Mouse (Mus musculus) stomach, embryonic 16.5 days (tissue): ENCODE data around the gene Aasdh. TPM values are rescaled to one million over a fixed set of nuclear protein-coding genes. Genes with fewer than 3 reads are reported as not detected.

Source experiments
- ATAC-seq: fragments of 200-750 bp; cut with Nextera tagmentation; 2 replicates; pipeline ENCODE4 v1.8.0; 2017; ENCODE audit warnings: moderate number of reproducible peaks, moderate TSS enrichment; ENCODE audit not compliant: insufficient read depth, low FRiP score
- H3K27ac ChIP-seq: fragments of 300-500 bp; sonication (generic); 2 replicates; pipeline ENCODE4 v1.5.1; 2014; ENCODE audit warnings: low read length
- H3K27me3 ChIP-seq: fragments of 300-500 bp; sonication (generic); 2 replicates; pipeline ENCODE4 v1.6.1; 2014; ENCODE audit warnings: low read length, control low read depth, mixed read lengths; ENCODE audit not compliant: control insufficient read depth, insufficient read depth
- H3K36me3 ChIP-seq: fragments of 300-500 bp; sonication (generic); 2 replicates; pipeline ENCODE4 v1.6.1; 2014; ENCODE audit warnings: low read length; ENCODE audit not compliant: control insufficient read depth, insufficient read depth
- H3K4me1 ChIP-seq: fragments of 300-500 bp; sonication (generic); 2 replicates; pipeline ENCODE4 v1.6.1; 2014; ENCODE audit warnings: low read length, control low read depth, mixed read lengths; ENCODE audit not compliant: control insufficient read depth, insufficient read depth
- H3K4me2 ChIP-seq: fragments of 300-500 bp; sonication (generic); 2 replicates; pipeline ENCODE4 v1.6.1; 2014; ENCODE audit warnings: low read depth, low read length, mixed read lengths
- H3K4me3 ChIP-seq: fragments of 300-500 bp; sonication (generic); replicated peaks from 2 replicates; pipeline ENCODE4 v1.5.1; 2014; ENCODE audit warnings: mild to moderate bottlenecking, low read length
- H3K9ac ChIP-seq: fragments of 300-500 bp; sonication (generic); 2 replicates; pipeline ENCODE4 v1.6.1; 2014; ENCODE audit warnings: low read length
- H3K9me3 ChIP-seq: fragments of 300-500 bp; sonication (generic); replicated peaks from 2 replicates; pipeline ENCODE4 v1.6.1; 2016; ENCODE audit warnings: low read length, control low read depth; ENCODE audit not compliant: control insufficient read depth
- WGBS: fragments of 180-500 bp; shearing (Covaris S2); extraction: QIAGEN DNeasy Blood & Tissue Kit; methylation state at CpG from one replicate; pipeline ENCODE4 v1.1.7; 2014; 5-methylcytosine and 5-hydroxymethylcytosine counted together
- polyA plus RNA-seq: library from polyadenylated mRNA; unstranded; fragments of >200 nt; fragmentation: Nextera tagmentation; extraction: Ambion mirVana; gene quantifications from 2 replicates; pipeline ENCODE4 v1.2.1, GENCODE M21; 2015

Aasdh gene
- polyA plus RNA-seq, 1 experiment from 2014 or later = 15.5 TPM

DNA sequence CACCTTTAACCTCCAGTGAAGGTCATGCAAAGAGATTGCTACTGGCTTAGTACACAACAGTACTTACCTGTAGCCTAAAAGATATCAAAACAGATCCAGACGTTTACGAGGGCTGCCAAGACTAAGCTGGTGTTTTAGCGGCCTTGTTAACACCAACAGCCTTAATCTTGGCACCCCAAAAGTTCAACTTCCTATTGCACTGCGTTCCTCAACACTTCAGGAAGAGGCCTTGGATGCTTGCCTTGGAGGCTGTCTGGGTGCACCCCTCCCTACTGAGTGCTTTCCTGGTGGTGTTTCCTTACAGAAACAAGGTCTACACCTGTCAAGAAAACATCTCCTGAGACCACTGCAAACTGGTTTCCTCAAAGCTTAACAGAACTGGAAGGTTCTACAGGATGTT is 41.8 kb upstream of the Aasdh start:
- WGBS = 77% methylated on average over 4 of the region's 4 CpGs
- Histone ChIP-seq H3K4me1 (peaks cover 16% of the 10 kb centered on the region), H3K27me3 (no peaks in the 10 kb centered on the region), H3K9ac (no peak overlapping the region), H3K36me3 (no peaks in the 10 kb centered on the region), H3K27ac (no peak overlapping the region), H3K9me3 (no peaks in the 10 kb centered on the region), H3K4me2 (no peak overlapping the region), H3K4me3 (no peak overlapping the region)
- no peak for ATAC-seq

DNA sequence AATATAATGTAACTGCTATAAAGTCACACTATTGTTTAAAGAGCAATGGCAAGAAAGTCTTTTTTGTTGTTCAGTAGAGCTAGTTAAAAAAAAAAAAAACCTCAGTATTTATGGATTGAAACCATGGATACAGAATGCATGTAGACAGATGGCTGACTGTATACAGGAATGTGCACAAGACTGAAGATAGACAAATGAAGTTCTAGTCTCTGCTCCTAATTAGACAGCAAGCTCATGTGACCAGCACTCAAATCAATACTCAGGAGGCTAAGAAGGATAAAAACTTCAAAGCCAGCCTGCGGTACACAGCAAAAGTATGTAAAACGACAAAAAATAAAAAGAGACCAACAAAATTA is 40.3 kb upstream of the Aasdh start:
- Histone ChIP-seq H3K4me2 (no peak overlapping the region), H3K9ac (no peak overlapping the region), H3K36me3 (no peaks in the 10 kb centered on the region), H3K27me3 (no peaks in the 10 kb centered on the region), H3K4me1 (peaks cover 16% of the 10 kb centered on the region), H3K27ac (no peak overlapping the region), H3K4me3 (no peak overlapping the region), H3K9me3 (no peaks in the 10 kb centered on the region)
- 81% methylated on average over 2 of the region's 2 CpGs for WGBS
- no peak for ATAC-seq

DNA sequence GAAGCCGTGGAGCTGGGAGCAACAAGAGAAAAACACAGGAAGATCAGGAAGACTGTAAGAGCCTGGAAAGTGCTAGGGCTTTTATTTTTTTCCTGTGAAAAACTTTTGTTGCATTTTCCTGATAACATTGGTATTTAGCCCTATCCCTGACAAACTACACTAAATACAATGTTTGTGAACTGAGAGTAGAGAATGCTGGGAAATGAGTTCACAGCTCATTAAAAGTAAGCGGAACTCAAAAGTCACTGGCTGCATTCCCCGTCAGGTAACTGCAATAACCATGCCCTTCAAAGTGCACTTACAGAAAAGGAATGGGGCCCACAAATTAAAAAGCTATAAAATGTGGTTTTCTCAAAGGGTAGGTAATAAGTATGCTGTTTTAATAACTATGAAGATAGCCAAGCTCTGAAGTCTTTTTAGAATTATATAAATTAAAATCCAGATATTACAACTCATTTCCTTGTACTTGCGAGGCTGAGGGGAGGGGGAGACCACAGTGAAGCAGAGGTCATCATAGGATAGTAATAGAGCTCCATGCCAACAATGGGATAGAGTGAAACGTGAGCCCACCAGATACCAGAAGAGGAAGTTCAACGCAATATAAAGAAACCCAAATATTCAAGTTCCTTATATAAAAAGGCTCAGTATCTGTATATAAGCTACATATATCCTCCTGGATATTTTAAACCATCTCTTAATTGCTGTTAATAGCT is 39.8 kb upstream of the Aasdh start:
- Histone ChIP-seq H3K9ac (no peak overlapping the region), H3K4me3 (no peak overlapping the region), H3K36me3 (peaks cover 3% of the 10 kb centered on the region; the same call in 1 of the 2 replicates), H3K4me1 (peaks cover 16% of the 10 kb centered on the region), H3K27me3 (no peaks in the 10 kb centered on the region), H3K27ac (no peak overlapping the region), H3K9me3 (no peaks in the 10 kb centered on the region), H3K4me2 (no peak overlapping the region)
- 64% methylated on average over 6 of the region's 6 CpGs for WGBS
- ATAC-seq = no peak

DNA sequence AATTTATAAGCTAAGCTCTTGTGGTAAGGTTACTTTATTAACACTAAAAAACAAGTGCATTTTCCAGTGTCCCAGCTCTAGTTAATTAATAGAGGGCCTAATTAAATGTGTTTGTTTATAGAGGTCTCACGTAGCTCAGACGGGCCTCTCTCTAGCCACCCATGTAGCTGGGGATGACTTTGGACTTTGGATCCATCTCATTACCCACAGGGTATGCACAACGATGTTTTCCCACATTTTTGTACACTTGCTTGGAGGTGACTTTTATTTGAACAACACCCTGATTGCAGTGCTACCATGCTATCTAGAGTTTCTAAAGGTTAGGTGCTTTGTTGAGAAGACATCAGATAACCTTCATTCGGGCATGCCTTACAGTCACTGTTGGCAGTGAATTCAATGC is 37.2 kb upstream of the Aasdh start:
- Histone ChIP-seq H3K27me3 (no peaks in the 10 kb centered on the region), H3K4me1 (peaks cover 4% of the 10 kb centered on the region; the same call in 1 of the 2 replicates), H3K4me2 (no peak overlapping the region), H3K4me3 (no peak overlapping the region), H3K36me3 (peaks cover 3% of the 10 kb centered on the region; the same call in 1 of the 2 replicates), H3K9ac (no peak overlapping the region), H3K27ac (no peak overlapping the region), H3K9me3 (no peaks in the 10 kb centered on the region)
- ATAC-seq = peak; percentile 66; the same call in 1 of the 2 replicates
- WGBS = 72% methylated on average over 4 of the region's 4 CpGs

DNA sequence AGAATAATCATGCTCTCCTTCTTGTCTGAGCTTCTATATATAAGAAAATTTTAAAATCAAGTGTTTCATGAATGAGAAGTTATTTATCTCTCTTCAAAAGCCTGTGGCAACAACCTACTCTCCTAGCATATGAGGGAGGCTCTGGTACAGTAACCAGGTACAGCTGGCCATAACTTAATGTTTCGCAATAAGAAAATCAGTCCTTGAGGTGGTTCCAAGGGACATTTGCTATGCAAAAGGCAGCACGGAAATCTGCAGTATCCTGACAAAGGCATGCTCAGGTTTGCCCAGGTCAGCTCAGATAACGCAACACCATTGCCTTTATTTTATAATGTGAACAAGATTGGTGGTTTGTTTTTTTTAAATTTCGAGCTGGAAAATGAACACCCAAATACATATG is 36.7 kb upstream of the Aasdh start:
- no peak for ATAC-seq
- peaks cover 3% of the 10 kb centered on the region; the same call in 1 of the 2 replicates for H3K36me3 ChIP-seq
- H3K4me1 ChIP-seq = peaks cover 4% of the 10 kb centered on the region; the same call in 1 of the 2 replicates
- no peaks in the 10 kb centered on the region for H3K9me3 ChIP-seq
- H3K9ac ChIP-seq = no peak overlapping the region
- H3K4me3 ChIP-seq = no peak overlapping the region
- no peak overlapping the region for H3K27ac ChIP-seq
- 68% methylated on average over 4 of the region's 4 CpGs for WGBS
- no peaks in the 10 kb centered on the region for H3K27me3 ChIP-seq
- no peak overlapping the region for H3K4me2 ChIP-seq

DNA sequence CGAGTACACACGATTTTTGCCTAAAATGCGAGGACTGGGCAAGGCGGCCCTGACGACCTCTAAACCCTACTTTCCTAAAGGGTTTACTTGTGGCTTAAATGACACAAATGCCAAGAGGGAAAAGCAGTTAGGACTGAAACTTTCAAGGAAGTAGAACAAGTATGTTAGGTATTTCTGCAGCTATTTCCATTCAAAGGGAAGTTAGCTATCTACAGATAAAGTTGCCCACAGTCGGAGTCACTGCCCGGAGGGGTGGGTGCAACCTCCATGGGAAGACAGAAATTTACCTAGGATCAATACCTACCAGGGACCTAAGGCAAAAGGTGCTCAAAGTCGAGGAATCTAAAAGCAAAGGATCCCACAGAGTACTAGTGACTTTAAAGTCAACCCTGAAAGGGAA is 34.4 kb upstream of the Aasdh start:
- H3K4me2 ChIP-seq = no peak overlapping the region
- ATAC-seq = no peak
- 85% methylated on average over 8 of the region's 8 CpGs for WGBS
- H3K36me3 ChIP-seq = peaks cover 3% of the 10 kb centered on the region; the same call in 1 of the 2 replicates
- H3K4me1 ChIP-seq = peaks cover 4% of the 10 kb centered on the region; the same call in 1 of the 2 replicates
- H3K27me3 ChIP-seq = no peaks in the 10 kb centered on the region
- H3K9ac ChIP-seq = no peak overlapping the region
- H3K4me3 ChIP-seq = no peak overlapping the region
- H3K27ac ChIP-seq = no peak overlapping the region
- no peaks in the 10 kb centered on the region for H3K9me3 ChIP-seq

DNA sequence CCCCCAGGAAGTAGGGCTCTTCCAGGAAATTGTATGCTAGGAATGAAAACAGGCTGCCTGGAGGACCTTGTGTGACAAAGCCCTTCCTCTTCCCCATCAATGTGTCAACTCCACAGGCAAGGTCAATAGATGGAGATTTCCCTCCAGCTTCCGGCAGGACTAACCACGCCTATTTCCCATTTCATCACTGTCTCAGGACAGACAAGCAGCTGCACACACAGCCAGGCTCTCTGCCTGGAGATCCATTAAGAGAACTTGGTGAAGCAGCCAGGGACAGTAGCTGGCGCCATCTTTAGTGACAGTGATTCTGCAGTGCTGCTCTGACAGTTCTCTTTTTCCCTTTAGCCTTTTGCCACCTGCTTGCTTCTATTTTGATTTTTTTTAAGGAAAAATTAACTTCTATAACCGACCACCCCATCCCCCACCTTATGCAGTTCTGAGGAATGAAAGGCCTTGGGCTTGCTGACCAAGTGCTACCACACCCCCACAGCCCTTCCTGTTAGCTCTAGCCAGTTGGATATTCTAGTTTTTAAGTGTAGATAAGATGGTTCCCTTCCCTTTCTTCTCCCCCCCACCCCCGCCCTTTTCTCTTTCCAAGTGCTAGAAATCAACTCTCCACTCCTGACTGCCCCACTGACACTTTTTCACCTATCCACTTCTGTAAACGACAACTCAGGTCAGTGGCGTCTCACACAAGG is 24.0 kb upstream of the Aasdh start:
- Histone ChIP-seq H3K27me3 (no peaks in the 10 kb centered on the region), H3K4me2 (no peak overlapping the region), H3K9ac (no peak overlapping the region), H3K27ac (peak overlapping the region; percentile 0; the same call in 1 of the 2 replicates), H3K4me3 (no peak overlapping the region), H3K9me3 (0 out of 2 replicates have a peak, but pooled peaks cover 8% of the 10 kb centered on the region), H3K36me3 (peaks cover 12% of the 10 kb centered on the region), H3K4me1 (no peaks in the 10 kb centered on the region)
- 58% methylated on average over 7 of the region's 7 CpGs for WGBS
- no peak for ATAC-seq

DNA sequence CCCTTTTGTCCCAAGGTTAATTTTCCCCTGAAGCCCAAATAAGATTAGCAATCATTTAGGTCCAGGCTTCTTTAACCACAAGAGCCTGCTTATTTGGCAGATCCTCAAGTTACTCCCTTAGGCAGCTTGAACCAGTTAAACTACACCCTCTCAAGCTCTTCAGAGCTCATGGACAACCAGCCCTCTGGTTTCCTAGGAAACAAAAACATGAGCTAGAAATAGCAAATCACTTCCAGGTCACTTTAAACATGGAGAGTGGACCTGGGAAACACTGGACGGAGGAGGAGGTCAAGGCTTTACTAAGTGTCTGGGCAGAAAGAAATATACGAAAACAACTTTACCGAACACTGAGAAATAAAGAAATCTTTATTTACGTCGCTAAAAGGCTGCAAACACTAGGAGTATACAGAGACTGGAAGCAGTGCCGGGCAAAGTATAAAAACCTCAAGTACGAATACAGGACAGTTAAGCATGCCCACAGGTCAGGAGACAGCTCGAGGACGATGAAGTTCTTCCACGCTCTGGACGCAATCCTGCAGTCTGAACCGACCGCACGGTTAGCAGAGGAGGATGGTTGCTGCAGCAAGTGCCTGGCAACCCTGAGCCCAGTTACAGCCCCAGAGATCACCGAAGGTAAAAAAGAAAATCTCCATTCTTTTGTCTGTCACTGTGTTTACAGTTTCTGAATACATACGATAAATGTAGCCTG is 23.0 kb upstream of the Aasdh start:
- no peaks in the 10 kb centered on the region for H3K4me1 ChIP-seq
- no peak overlapping the region for H3K27ac ChIP-seq
- WGBS = 74% methylated on average over 16 of the region's 16 CpGs
- H3K9me3 ChIP-seq = 0 out of 2 replicates have a peak, but pooled peaks cover 8% of the 10 kb centered on the region
- no peak overlapping the region for H3K9ac ChIP-seq
- peak; percentile 25; the same call in 1 of the 2 replicates for ATAC-seq
- H3K36me3 ChIP-seq = peaks cover 12% of the 10 kb centered on the region
- no peak overlapping the region for H3K4me3 ChIP-seq
- H3K4me2 ChIP-seq = 0 out of 2 replicates have a peak overlapping the region, but pooled peaks have one; percentile 2
- H3K27me3 ChIP-seq = no peaks in the 10 kb centered on the region

DNA sequence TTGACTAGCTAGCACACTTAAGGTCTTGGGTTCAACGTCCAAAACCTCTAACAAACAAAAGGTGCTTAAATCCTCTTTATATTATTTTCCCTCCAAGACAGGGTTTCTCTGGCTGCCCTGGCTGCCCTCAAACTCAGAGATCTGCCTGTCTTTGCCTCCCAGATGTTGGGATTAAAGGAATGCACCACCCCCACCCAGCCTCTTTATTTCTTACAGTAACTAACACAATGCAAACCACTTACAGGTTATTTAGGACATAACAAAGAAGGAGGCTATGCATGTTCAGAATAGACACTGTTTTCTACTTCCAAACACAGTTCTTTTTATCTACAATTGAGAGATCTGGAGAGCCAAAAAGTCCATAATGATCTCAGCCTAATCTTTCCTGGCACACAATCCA is 19.0 kb upstream of the Aasdh start:
- no peaks in the 10 kb centered on the region for H3K27me3 ChIP-seq
- no peak overlapping the region for H3K4me2 ChIP-seq
- no peaks in the 10 kb centered on the region for H3K4me1 ChIP-seq
- H3K9ac ChIP-seq = no peak overlapping the region
- H3K27ac ChIP-seq = no peak overlapping the region
- H3K36me3 ChIP-seq = peaks cover 12% of the 10 kb centered on the region
- WGBS = 71% methylated on average over 1 of the region's 1 CpGs
- 0 out of 2 replicates have a peak, but pooled peaks cover 8% of the 10 kb centered on the region for H3K9me3 ChIP-seq
- no peak for ATAC-seq
- H3K4me3 ChIP-seq = no peak overlapping the region
